Mouse (Mus musculus) embryonic facial prominence, embryonic 11.5 days (tissue): ENCODE results near the gene Kif26b. TPM values are rescaled to one million over a fixed set of nuclear protein-coding genes. Genes with fewer than 3 reads are reported as not detected.

Experiments
- ATAC-seq: fragments of 200-750 bp; cut with Nextera tagmentation; replicated peaks from 2 replicates; pipeline ENCODE4 v1.8.0; 2017; ENCODE audit warnings: low read depth; ENCODE audit not compliant: insufficient number of reproducible peaks, low FRiP score, low TSS enrichment
- DNase-seq: peaks from one replicate; pipeline ENCODE4 v3.0.0-alpha.2; 2015; ENCODE audit warnings: low spot score
- H3K27ac ChIP-seq: fragments of 300-500 bp; sonication (generic); replicated peaks from 2 replicates; pipeline ENCODE4 v1.5.1; 2014; ENCODE audit warnings: mild to moderate bottlenecking, low read depth, low read length, control low read depth
- H3K27me3 ChIP-seq: fragments of 300-500 bp; sonication (generic); 2 replicates; pipeline ENCODE4 v1.6.1; 2014; ENCODE audit warnings: mild to moderate bottlenecking, low read length, moderate library complexity, mixed read lengths; ENCODE audit not compliant: control insufficient read depth, insufficient read depth
- H3K36me3 ChIP-seq: fragments of 300-500 bp; sonication (generic); replicated peaks from 2 replicates; pipeline ENCODE4 v1.6.1; 2014; ENCODE audit warnings: low read depth, mild to moderate bottlenecking, low read length, moderate library complexity, mixed read lengths; ENCODE audit not compliant: control insufficient read depth, insufficient read depth
- H3K4me1 ChIP-seq: fragments of 300-500 bp; sonication (generic); 2 replicates; pipeline ENCODE4 v1.6.1; 2014; ENCODE audit warnings: low read length, mixed read lengths; ENCODE audit not compliant: control insufficient read depth, insufficient read depth
- H3K4me2 ChIP-seq: fragments of 300-500 bp; sonication (generic); 2 replicates; pipeline ENCODE4 v1.6.1; 2014; ENCODE audit warnings: low read depth, mild to moderate bottlenecking, control low read depth, low read length, moderate library complexity
- H3K4me3 ChIP-seq: fragments of 300-500 bp; sonication (generic); 2 replicates; pipeline ENCODE4 v1.5.1; 2014; ENCODE audit warnings: low read depth, low read length, control low read depth
- H3K9ac ChIP-seq: fragments of 300-500 bp; sonication (generic); replicated peaks from 2 replicates; pipeline ENCODE4 v1.6.1; 2014; ENCODE audit warnings: mild to moderate bottlenecking, control low read depth, low read length
- H3K9me3 ChIP-seq: fragments of 300-500 bp; sonication (generic); replicated peaks from 2 replicates; pipeline ENCODE4 v1.6.1; 2016; ENCODE audit warnings: mild to moderate bottlenecking, low read length, inconsistent platforms, mixed read lengths; ENCODE audit not compliant: control insufficient read depth
- WGBS: fragments of 180-500 bp; shearing (Covaris S2); extraction: QIAGEN DNeasy Blood & Tissue Kit; methylation state at CpG from one replicate; pipeline ENCODE4 v1.1.7; 2014; 5-methylcytosine and 5-hydroxymethylcytosine counted together
- polyA plus RNA-seq: library from polyadenylated mRNA; unstranded; fragments of >200 nt; fragmentation: Nextera tagmentation; extraction: Ambion mirVana; gene quantifications from 2 replicates; pipeline ENCODE4 v1.2.1, GENCODE M21; 2014

The Kif26b gene
- polyA plus RNA-seq, 1 experiment from 2014 or later, result 12.3 TPM

GRCm38 (mm10) chr1:178836998-178837397 is 308.1 kb downstream of the Kif26b start:
- ATAC-seq (no peak), DNase-seq (no peak)
- Histone ChIP-seq H3K36me3 (no peaks in the 10 kb centered on the region), H3K4me2 (no peak overlapping the region), H3K9ac (no peak overlapping the region), H3K27ac (no peak overlapping the region), H3K4me1 (no peaks in the 10 kb centered on the region), H3K27me3 (no peaks in the 10 kb centered on the region; the same call in 1 of the 2 replicates), H3K4me3 (no peak overlapping the region), H3K9me3 (no peaks in the 10 kb centered on the region)
- WGBS, result 87% methylated on average over 1 of the region's 1 CpGs

GRCm38 (mm10) chr1:178838696-178839320 is 309.9 kb downstream of the Kif26b start:
- ATAC-seq, result no peak
- no peak for DNase-seq
- no peaks in the 10 kb centered on the region for H3K36me3 ChIP-seq
- no peak overlapping the region for H3K9ac ChIP-seq
- no peaks in the 10 kb centered on the region for H3K9me3 ChIP-seq
- no peaks in the 10 kb centered on the region for H3K4me1 ChIP-seq
- H3K27ac ChIP-seq, result no peak overlapping the region
- no peaks in the 10 kb centered on the region for H3K27me3 ChIP-seq
- 74% methylated on average over 10 of the region's 10 CpGs for WGBS
- H3K4me3 ChIP-seq, result no peak overlapping the region
- no peak overlapping the region for H3K4me2 ChIP-seq

GRCm38 (mm10) chr1:178840311-178840710 is 311.4 kb downstream of the Kif26b start:
- Histone ChIP-seq H3K27ac (no peak overlapping the region), H3K9me3 (no peaks in the 10 kb centered on the region), H3K4me2 (no peak overlapping the region), H3K9ac (no peak overlapping the region), H3K4me1 (no peaks in the 10 kb centered on the region), H3K36me3 (no peaks in the 10 kb centered on the region), H3K27me3 (no peaks in the 10 kb centered on the region), H3K4me3 (no peak overlapping the region)
- DNase-seq, result no peak
- ATAC-seq, result no peak
- 88% methylated on average over 7 of the region's 7 CpGs for WGBS

- Histone ChIP-seq H3K9ac (no peak overlapping the region), H3K4me2 (no peak overlapping the region), H3K27me3 (no peaks in the 10 kb centered on the region), H3K4me1 (no peaks in the 10 kb centered on the region), H3K9me3 (no peaks in the 10 kb centered on the region), H3K36me3 (no peaks in the 10 kb centered on the region), H3K4me3 (no peak overlapping the region), H3K27ac (no peak overlapping the region)
- no peak for DNase-seq
- 88% methylated on average over 6 of the region's 6 CpGs for WGBS
- no peak for ATAC-seq
These were observed 315.9 kb downstream of the Kif26b start for GRCm38 (mm10) chr1:178844839-178845238.

GRCm38 (mm10) chr1:178847569-178847968 is 318.6 kb downstream of the Kif26b start:
- no peaks in the 10 kb centered on the region for H3K4me1 ChIP-seq
- no peak for ATAC-seq
- no peaks in the 10 kb centered on the region for H3K27me3 ChIP-seq
- H3K9me3 ChIP-seq, result no peaks in the 10 kb centered on the region
- no peak for DNase-seq
- no peak overlapping the region for H3K4me3 ChIP-seq
- 93% methylated on average over 5 of the region's 5 CpGs for WGBS
- no peak overlapping the region for H3K4me2 ChIP-seq
- no peaks in the 10 kb centered on the region for H3K36me3 ChIP-seq
- no peak overlapping the region for H3K27ac ChIP-seq
- H3K9ac ChIP-seq, result no peak overlapping the region

- Histone ChIP-seq H3K36me3 (no peaks in the 10 kb centered on the region), H3K27me3 (no peaks in the 10 kb centered on the region), H3K9ac (no peak overlapping the region), H3K4me2 (no peak overlapping the region), H3K4me1 (no peaks in the 10 kb centered on the region), H3K27ac (no peak overlapping the region), H3K4me3 (no peak overlapping the region), H3K9me3 (no peaks in the 10 kb centered on the region)
- ATAC-seq (no peak), DNase-seq (no peak)
- 87% methylated on average over 5 of the region's 5 CpGs for WGBS
These were observed 319.6 kb downstream of the Kif26b start for GRCm38 (mm10) chr1:178848380-178849106.

GRCm38 (mm10) chr1:178850569-178850968 is 321.6 kb downstream of the Kif26b start:
- 50% methylated on average over 1 of the region's 1 CpGs for WGBS
- no peaks in the 10 kb centered on the region for H3K36me3 ChIP-seq
- no peak overlapping the region for H3K4me2 ChIP-seq
- H3K4me3 ChIP-seq, result no peak overlapping the region
- H3K9me3 ChIP-seq, result no peaks in the 10 kb centered on the region
- DNase-seq (no peak), ATAC-seq (no peak)
- no peaks in the 10 kb centered on the region for H3K4me1 ChIP-seq
- no peak overlapping the region for H3K27ac ChIP-seq
- no peak overlapping the region for H3K9ac ChIP-seq
- H3K27me3 ChIP-seq, result no peaks in the 10 kb centered on the region

GRCm38 (mm10) chr1:178854936-178855335 is 326.0 kb downstream of the Kif26b start:
- no peaks in the 10 kb centered on the region for H3K9me3 ChIP-seq
- ATAC-seq (no peak), DNase-seq (no peak)
- 84% methylated on average over 4 of the region's 4 CpGs for WGBS
- no peak overlapping the region for H3K27ac ChIP-seq
- no peak overlapping the region for H3K4me2 ChIP-seq
- no peak overlapping the region for H3K9ac ChIP-seq
- H3K4me1 ChIP-seq, result no peaks in the 10 kb centered on the region; the same call in 1 of the 2 replicates
- H3K4me3 ChIP-seq, result no peak overlapping the region
- H3K27me3 ChIP-seq, result no peaks in the 10 kb centered on the region
- H3K36me3 ChIP-seq, result no peaks in the 10 kb centered on the region
